8 mouse cellular contexts compared by ENCODE assay signal in the genomic region with DNA sequence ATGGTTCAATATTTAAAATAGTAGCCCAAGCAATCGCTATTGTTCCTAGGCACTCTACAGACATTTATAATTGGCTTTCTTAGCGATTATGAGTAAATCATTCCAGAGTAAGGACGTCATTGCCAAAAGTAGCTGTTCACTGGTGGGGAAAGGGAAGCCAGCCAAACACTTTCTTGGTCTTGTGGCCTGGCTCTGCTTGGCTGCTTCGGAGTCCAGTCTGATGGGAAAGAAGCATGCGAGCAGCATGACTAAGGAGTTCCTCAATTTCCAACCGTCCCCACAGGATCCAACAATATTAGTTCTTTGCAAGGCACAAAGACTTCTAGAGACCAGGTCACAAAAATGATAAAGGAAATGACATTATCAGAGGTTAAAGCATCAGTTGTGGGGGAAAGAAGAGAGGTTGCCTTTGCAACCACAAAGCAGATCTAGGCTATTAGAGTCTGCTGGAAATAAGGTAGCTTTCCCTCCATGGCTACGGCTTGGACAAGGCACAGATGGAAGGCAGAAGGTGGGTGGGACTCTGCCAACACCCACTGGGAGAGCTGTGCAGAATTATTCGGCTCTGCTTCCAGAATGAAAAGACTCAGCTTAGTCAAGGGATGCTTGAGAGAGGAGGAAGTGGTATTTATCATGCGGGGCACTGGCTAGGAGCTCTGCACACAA.
DNase-seq lines count a peak whose midpoint lies in the region; ATAC-seq lines count a peak whose summit lies in the region.

No protein-coding gene starts in this region.

- peak; percentile 43; the same call in 1 of the 2 replicates for ATAC-seq in hindbrain, embryonic 14.5 days (ENCODE audit: low FRiP score)
- ATAC-seq in hindbrain, embryonic 12.5 days (ENCODE audit: low FRiP score) = no peak
- ATAC-seq in forebrain, embryonic 14.5 days = peak; percentile 87
- no peak for ATAC-seq in midbrain, embryonic 14.5 days (ENCODE audit: low FRiP score, low TSS enrichment)

- no peaks in the 10 kb centered on the region for H3K36me3 ChIP-seq in hindbrain, embryonic 14.5 days (replicated peaks; ENCODE audit: control insufficient read depth, insufficient read depth)
- no peaks in the 10 kb centered on the region for H3K36me3 ChIP-seq in hindbrain, embryonic 12.5 days
- no peaks in the 10 kb centered on the region for H3K36me3 ChIP-seq in forebrain, embryonic 14.5 days (ENCODE audit: control insufficient read depth, insufficient read depth, low read length)
- H3K36me3 ChIP-seq in midbrain, embryonic 14.5 days (ENCODE audit: control insufficient read depth, insufficient read depth, low read length) = no peaks in the 10 kb centered on the region

- 46% methylated on average over 9 of the region's 9 CpGs for WGBS in hindbrain, embryonic 14.5 days
- 74% methylated on average over 9 of the region's 9 CpGs for WGBS in hindbrain, embryonic 12.5 days
- WGBS in forebrain, embryonic 14.5 days = 19% methylated on average over 9 of the region's 9 CpGs
- WGBS in midbrain, embryonic 14.5 days = 48% methylated on average over 9 of the region's 9 CpGs

- H3K4me3 ChIP-seq in hindbrain, embryonic 14.5 days (replicated peaks; ENCODE audit: low read length) = no peak overlapping the region
- no peak overlapping the region for H3K4me3 ChIP-seq in hindbrain, embryonic 12.5 days
- no peak overlapping the region for H3K4me3 ChIP-seq in forebrain, embryonic 14.5 days (ENCODE audit: low read depth, low read length)
- H3K4me3 ChIP-seq in midbrain, embryonic 14.5 days (replicated peaks; ENCODE audit: low read depth, low read length) = no peak overlapping the region

- intact Hi-C loops in heart, postnatal 25 days (cut with DNase I) = no loop called here

- peak overlapping the region; percentile 65 for H3K27ac ChIP-seq in hindbrain, embryonic 14.5 days
- no peak overlapping the region for H3K27ac ChIP-seq in hindbrain, embryonic 12.5 days
- H3K27ac ChIP-seq in forebrain, embryonic 14.5 days (ENCODE audit: low read depth, low read length) = peak overlapping the region; percentile 16; the same call in 1 of the 2 replicates
- no peak overlapping the region for H3K27ac ChIP-seq in midbrain, embryonic 14.5 days (replicated peaks; ENCODE audit: low read depth, low read length)

- peak; percentile 56 for DNase-seq in hindbrain, embryonic 14.5 days (ENCODE audit: low spot score)
- peak; percentile 88 for DNase-seq in forebrain, embryonic 14.5 days (ENCODE audit: low spot score)
- DNase-seq in heart, postnatal 25 days (ENCODE audit: low spot score) = peak; percentile 46
- peak; percentile 68 to 81 for DNase-seq in layer of hippocampus, postnatal 10 days (ENCODE audit: low spot score in 2 of 2)
- peak; percentile 49 for DNase-seq in midbrain, embryonic 14.5 days
- DNase-seq in c-Kit-positive CD71-positive TER-119-positive erythroid progenitor cells, embryonic 14.5 days (ENCODE audit: low spot score) = no peak
- DNase-seq in thymus, postnatal 4 days = no peak

- no peaks in the 10 kb centered on the region for H3K27me3 ChIP-seq in hindbrain, embryonic 14.5 days (ENCODE audit: control insufficient read depth, insufficient read depth, low read length)
- no peaks in the 10 kb centered on the region for H3K27me3 ChIP-seq in hindbrain, embryonic 12.5 days
- no peaks in the 10 kb centered on the region for H3K27me3 ChIP-seq in forebrain, embryonic 14.5 days (replicated peaks; ENCODE audit: control insufficient read depth, insufficient read depth, low read length)
- no peaks in the 10 kb centered on the region for H3K27me3 ChIP-seq in midbrain, embryonic 14.5 days (ENCODE audit: control insufficient read depth, insufficient read depth, low read length)

- no peak overlapping the region for H3K4me2 ChIP-seq in hindbrain, embryonic 14.5 days (replicated peaks)
- H3K4me2 ChIP-seq in hindbrain, embryonic 12.5 days (replicated peaks) = no peak overlapping the region
- peak overlapping the region; percentile 14; the same call in 1 of the 2 replicates for H3K4me2 ChIP-seq in forebrain, embryonic 14.5 days (ENCODE audit: low read length)
- H3K4me2 ChIP-seq in midbrain, embryonic 14.5 days (ENCODE audit: low read length) = no peak overlapping the region

- peaks cover 19% of the 10 kb centered on the region for H3K4me1 ChIP-seq in hindbrain, embryonic 14.5 days (replicated peaks; ENCODE audit: control insufficient read depth, insufficient read depth, low read length)
- no peaks in the 10 kb centered on the region for H3K4me1 ChIP-seq in hindbrain, embryonic 12.5 days
- H3K4me1 ChIP-seq in forebrain, embryonic 14.5 days (ENCODE audit: control insufficient read depth, insufficient read depth, low read length) = peaks cover 12% of the 10 kb centered on the region
- H3K4me1 ChIP-seq in midbrain, embryonic 14.5 days (ENCODE audit: control insufficient read depth, insufficient read depth, low read length) = no peaks in the 10 kb centered on the region

- H3K9me3 ChIP-seq in hindbrain, embryonic 14.5 days (ENCODE audit: control insufficient read depth, low read length) = no peaks in the 10 kb centered on the region
- no peaks in the 10 kb centered on the region for H3K9me3 ChIP-seq in hindbrain, embryonic 12.5 days (replicated peaks)
- no peaks in the 10 kb centered on the region for H3K9me3 ChIP-seq in forebrain, embryonic 14.5 days (replicated peaks; ENCODE audit: control insufficient read depth, low read length)
- H3K9me3 ChIP-seq in midbrain, embryonic 14.5 days (ENCODE audit: control insufficient read depth, low read length) = no peaks in the 10 kb centered on the region

- H3K9ac ChIP-seq in hindbrain, embryonic 14.5 days = no peak overlapping the region
- H3K9ac ChIP-seq in hindbrain, embryonic 12.5 days = no peak overlapping the region
- no peak overlapping the region for H3K9ac ChIP-seq in forebrain, embryonic 14.5 days (ENCODE audit: low read length)
- H3K9ac ChIP-seq in midbrain, embryonic 14.5 days (replicated peaks; ENCODE audit: low read length) = no peak overlapping the region

Comparison
In these comparisons a context has a peak if more than half of its experiments do, and no peak if none do; other contexts are left out.
1. ATAC-seq: peak in hindbrain, embryonic 14.5 days (single experiment) and forebrain, embryonic 14.5 days (single experiment); none in hindbrain, embryonic 12.5 days (single experiment) and midbrain, embryonic 14.5 days (single experiment).
2. H3K27ac ChIP-seq: peak in hindbrain, embryonic 14.5 days (single experiment) and forebrain, embryonic 14.5 days (single experiment); none in hindbrain, embryonic 12.5 days (single experiment) and midbrain, embryonic 14.5 days (single experiment).
3. DNase-seq: peak in hindbrain, embryonic 14.5 days (single experiment), forebrain, embryonic 14.5 days (single experiment), heart, postnatal 25 days (single experiment), layer of hippocampus, postnatal 10 days (2 of 2) and midbrain, embryonic 14.5 days (single experiment); none in c-Kit-positive CD71-positive TER-119-positive erythroid progenitor cells, embryonic 14.5 days (single experiment) and thymus, postnatal 4 days (single experiment).